Mouse (Mus musculus) midbrain, embryonic 12.5 days (tissue): ENCODE results near the gene Nsun4. TPM values are rescaled to one million over a fixed set of nuclear protein-coding genes. Genes with fewer than 3 reads are reported as not detected.

Experiments used
- ATAC-seq: fragments of 200-750 bp; cut with Nextera tagmentation; 2 replicates; pipeline ENCODE4 v1.8.0; 2017; ENCODE audit warnings: low read depth, moderate TSS enrichment, moderate library complexity; ENCODE audit not compliant: low FRiP score
- H3K27ac ChIP-seq: fragments of 300-500 bp; sonication (generic); replicated peaks from 2 replicates; pipeline ENCODE4 v1.5.1; 2016; ENCODE audit warnings: mild to moderate bottlenecking
- H3K27me3 ChIP-seq: fragments of 300-500 bp; sonication (generic); 2 replicates; pipeline ENCODE4 v1.6.1; 2016; ENCODE audit warnings: mild to moderate bottlenecking
- H3K36me3 ChIP-seq: fragments of 300-500 bp; sonication (generic); 2 replicates; pipeline ENCODE4 v1.6.1; 2016
- H3K4me1 ChIP-seq: fragments of 300-500 bp; sonication (generic); 2 replicates; pipeline ENCODE4 v1.6.1; 2016
- H3K4me2 ChIP-seq: fragments of 300-500 bp; sonication (generic); replicated peaks from 2 replicates; pipeline ENCODE4 v1.6.1; 2016; ENCODE audit warnings: mild to moderate bottlenecking, moderate library complexity
- H3K4me3 ChIP-seq: fragments of 300-500 bp; sonication (generic); 2 replicates; pipeline ENCODE4 v1.5.1; 2016; ENCODE audit warnings: mild to moderate bottlenecking
- H3K9ac ChIP-seq: fragments of 300-500 bp; sonication (generic); replicated peaks from 2 replicates; pipeline ENCODE4 v1.6.1; 2016; ENCODE audit warnings: mild to moderate bottlenecking, moderate library complexity
- H3K9me3 ChIP-seq: fragments of 300-500 bp; sonication (generic); 2 replicates; pipeline ENCODE4 v1.6.1; 2016; ENCODE audit warnings: mild to moderate bottlenecking
- WGBS: fragments of 180-500 bp; shearing (Covaris S2); methylation state at CpG from one replicate; pipeline ENCODE4 v1.1.7; 2016; 5-methylcytosine and 5-hydroxymethylcytosine counted together
- polyA plus RNA-seq: library from polyadenylated mRNA; unstranded; fragments of >200 nt; fragmentation: Nextera tagmentation; extraction: Ambion mirVana; gene quantifications from 2 replicates; pipeline ENCODE4 v1.2.1, GENCODE M21; 2016

Gene Nsun4
- polyA plus RNA-seq = 20.4 and 20.7 TPM in 2 replicates

- Histone ChIP-seq H3K9me3 (no peaks in the 10 kb centered on the region), H3K27me3 (no peaks in the 10 kb centered on the region), H3K4me1 (peaks cover 11% of the 10 kb centered on the region), H3K27ac (peak within 1 kb of the TSS; percentile 89), H3K9ac (peak within 1 kb of the TSS; percentile 63), H3K36me3 (peaks cover 5% of the 10 kb centered on the region; the same call in 1 of the 2 replicates), H3K4me3 (peak within 1 kb of the TSS; percentile 55), H3K4me2 (peak within 1 kb of the TSS; percentile 87)
- under 1% methylated on average over 35 of the region's 35 CpGs for WGBS
- peak; percentile 96 for ATAC-seq
These were observed at the start of gene Nsun4 for GRCm38 (mm10) chr4:116053399-116053961. Nsun4 (minus strand) TSS chr4:116053876.

GRCm38 (mm10) chr4:116100959-116101358 lies 47.3 kb upstream of the Nsun4 start:
- WGBS = 80% methylated on average over 7 of the region's 7 CpGs
- Histone ChIP-seq H3K27ac (no peak overlapping the region), H3K4me1 (no peaks in the 10 kb centered on the region), H3K27me3 (no peaks in the 10 kb centered on the region), H3K4me3 (no peak overlapping the region), H3K36me3 (peaks cover 88% of the 10 kb centered on the region), H3K9ac (no peak overlapping the region), H3K4me2 (no peak overlapping the region), H3K9me3 (no peaks in the 10 kb centered on the region)
- ATAC-seq = no peak

DNA sequence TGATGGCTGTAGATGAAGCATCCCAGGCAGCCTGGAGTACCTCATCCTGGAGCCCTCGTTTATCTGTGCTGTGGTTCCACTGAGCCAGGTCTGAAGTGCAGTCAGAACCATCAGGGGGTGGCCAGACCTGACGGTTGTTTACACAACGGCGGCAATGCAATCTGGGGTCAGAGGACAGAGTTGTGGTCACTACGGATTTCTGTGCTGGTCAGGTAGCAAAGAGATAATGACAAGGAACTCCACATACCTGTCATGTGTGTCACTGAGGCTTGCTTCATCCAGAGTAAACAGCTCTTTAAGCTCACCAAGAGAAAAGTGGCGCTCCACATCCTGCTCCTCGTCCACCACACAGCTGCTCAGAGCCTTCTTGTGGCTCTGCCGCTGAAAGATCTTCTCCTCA lies 43.5 kb upstream of the Nsun4 start:
- Histone ChIP-seq H3K9me3 (no peaks in the 10 kb centered on the region), H3K36me3 (peaks cover 94% of the 10 kb centered on the region), H3K4me3 (no peak overlapping the region), H3K27ac (no peak overlapping the region), H3K4me1 (no peaks in the 10 kb centered on the region), H3K4me2 (no peak overlapping the region), H3K27me3 (no peaks in the 10 kb centered on the region), H3K9ac (no peak overlapping the region)
- WGBS = 91% methylated on average over 8 of the region's 8 CpGs
- ATAC-seq = no peak

DNA sequence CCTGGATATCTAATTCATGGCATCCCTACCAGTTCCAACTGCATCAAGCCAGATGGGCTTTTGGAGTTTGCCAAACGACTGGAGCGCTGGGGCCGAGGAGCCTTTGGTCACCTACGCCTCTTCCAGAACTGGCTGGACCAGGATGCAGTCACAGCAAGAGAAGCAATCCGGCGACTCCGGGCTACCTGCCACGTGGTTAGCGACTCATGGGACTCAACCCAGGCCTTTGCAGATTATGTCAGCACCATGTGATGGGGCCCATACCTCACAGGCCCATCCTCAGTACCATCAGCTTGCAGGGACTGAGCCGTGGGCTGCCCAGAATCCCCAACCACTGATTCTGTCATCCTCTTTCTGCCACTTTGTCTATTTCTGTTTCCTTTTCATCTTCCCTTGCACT lies 42.6 kb upstream of the Nsun4 start:
- Histone ChIP-seq H3K27me3 (no peaks in the 10 kb centered on the region), H3K27ac (no peak overlapping the region), H3K4me1 (no peaks in the 10 kb centered on the region), H3K9me3 (no peaks in the 10 kb centered on the region), H3K36me3 (peaks cover 97% of the 10 kb centered on the region), H3K4me2 (no peak overlapping the region), H3K9ac (no peak overlapping the region), H3K4me3 (no peak overlapping the region)
- WGBS = 91% methylated on average over 10 of the region's 10 CpGs
- no peak for ATAC-seq

GRCm38 (mm10) chr4:116088510-116089249 lies 35.0 kb upstream of the Nsun4 start:
- no peak overlapping the region for H3K4me3 ChIP-seq
- no peaks in the 10 kb centered on the region for H3K27me3 ChIP-seq
- H3K4me2 ChIP-seq = no peak overlapping the region
- H3K27ac ChIP-seq = no peak overlapping the region
- no peak for ATAC-seq
- 88% methylated on average over 23 of the region's 23 CpGs for WGBS
- H3K4me1 ChIP-seq = no peaks in the 10 kb centered on the region
- H3K9me3 ChIP-seq = no peaks in the 10 kb centered on the region
- H3K36me3 ChIP-seq = peaks cover 92% of the 10 kb centered on the region
- H3K9ac ChIP-seq = no peak overlapping the region

- no peaks in the 10 kb centered on the region for H3K27me3 ChIP-seq
- H3K4me2 ChIP-seq = peak overlapping the region; percentile 95
- H3K9ac ChIP-seq = peak overlapping the region; percentile 94
- H3K36me3 ChIP-seq = peaks cover 26% of the 10 kb centered on the region
- H3K4me1 ChIP-seq = peaks cover 29% of the 10 kb centered on the region
- WGBS = 67% methylated on average over 3 of the region's 3 CpGs
- H3K9me3 ChIP-seq = no peaks in the 10 kb centered on the region
- H3K4me3 ChIP-seq = peak overlapping the region; percentile 74
- no peak for ATAC-seq
- peak overlapping the region; percentile 98; the same call in 1 of the 2 replicates for H3K27ac ChIP-seq
These were observed 23.8 kb upstream of the Nsun4 start for GRCm38 (mm10) chr4:116077240-116078095.

DNA sequence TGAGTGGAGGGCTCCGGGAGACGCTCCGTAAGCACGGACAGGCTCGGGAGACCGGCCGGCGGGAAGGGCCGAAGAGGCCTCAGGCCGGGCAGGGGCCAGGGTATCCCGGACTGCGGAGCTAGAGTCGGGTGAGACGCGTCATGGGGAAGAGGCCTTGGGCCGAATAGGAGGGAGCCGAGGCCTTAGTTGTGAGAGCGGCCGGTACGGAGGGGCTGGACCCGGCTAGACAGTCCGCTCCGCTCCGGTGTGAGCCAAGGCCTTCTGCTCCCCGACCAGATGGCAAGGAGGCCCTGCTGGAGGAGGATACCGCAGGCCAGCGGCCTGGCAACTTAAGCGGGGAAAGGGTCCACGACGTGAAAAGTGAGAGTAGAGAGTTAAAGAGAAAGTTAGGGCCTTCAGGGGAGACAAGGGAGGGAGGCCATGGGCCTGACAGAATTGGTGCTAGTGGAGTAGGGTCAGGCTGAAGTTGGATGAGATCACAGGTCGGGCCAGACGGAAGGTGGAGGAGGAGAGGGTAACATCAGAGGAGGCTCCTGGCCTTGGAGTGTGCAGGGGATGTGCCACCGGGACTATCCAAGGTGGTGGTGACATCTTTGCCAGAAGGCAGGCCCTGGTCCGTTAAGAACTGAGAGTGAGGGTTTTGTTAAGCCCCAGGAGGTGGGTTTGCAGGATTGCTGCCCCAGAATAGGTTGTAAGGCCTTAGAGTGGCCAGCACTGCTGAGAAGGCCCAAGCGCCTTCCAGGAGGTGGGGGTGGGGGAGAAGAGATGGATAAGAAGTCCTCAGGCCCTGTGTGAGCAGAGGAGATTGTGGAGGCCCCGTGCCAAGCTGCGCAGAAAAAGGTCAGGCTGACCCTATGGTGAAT lies 22.9 kb upstream of the Nsun4 start:
- Histone ChIP-seq H3K9ac (peak overlapping the region; percentile 94), H3K9me3 (no peaks in the 10 kb centered on the region), H3K4me1 (peaks cover 29% of the 10 kb centered on the region), H3K27me3 (no peaks in the 10 kb centered on the region), H3K27ac (peak overlapping the region; percentile 98), H3K4me3 (peak overlapping the region; percentile 74), H3K36me3 (peaks cover 25% of the 10 kb centered on the region), H3K4me2 (peak overlapping the region; percentile 95)
- WGBS = 2% methylated on average over 37 of the region's 37 CpGs
- ATAC-seq = peak; percentile 17

- no peaks in the 10 kb centered on the region for H3K9me3 ChIP-seq
- H3K9ac ChIP-seq = peak overlapping the region; percentile 94
- under 1% methylated on average over 61 of the region's 77 CpGs for WGBS
- H3K4me2 ChIP-seq = peak overlapping the region; percentile 95
- H3K36me3 ChIP-seq = peaks cover 17% of the 10 kb centered on the region
- peaks cover 29% of the 10 kb centered on the region for H3K4me1 ChIP-seq
- no peaks in the 10 kb centered on the region for H3K27me3 ChIP-seq
- H3K27ac ChIP-seq = peak overlapping the region; percentile 98
- peak; percentile 80 for ATAC-seq
- peak overlapping the region; percentile 74 for H3K4me3 ChIP-seq
These were observed 22.1 kb upstream of the Nsun4 start for GRCm38 (mm10) chr4:116075631-116076368.

- H3K9ac ChIP-seq = peak within 1 kb of the TSS; percentile 94
- peak; percentile 93 for ATAC-seq
- peaks cover 14% of the 10 kb centered on the region for H3K36me3 ChIP-seq
- peak within 1 kb of the TSS; percentile 74 for H3K4me3 ChIP-seq
- H3K4me1 ChIP-seq = peaks cover 29% of the 10 kb centered on the region
- H3K27me3 ChIP-seq = no peaks in the 10 kb centered on the region
- no peaks in the 10 kb centered on the region for H3K9me3 ChIP-seq
- under 1% methylated on average over 55 of the region's 55 CpGs for WGBS
- peak within 1 kb of the TSS; percentile 98 for H3K27ac ChIP-seq
- peak within 1 kb of the TSS; percentile 95 for H3K4me2 ChIP-seq
These were observed 21.4 kb upstream of the Nsun4 start, which contains the start of the genes Uqcrh and Lrrc41 for GRCm38 (mm10) chr4:116074861-116075620. Uqcrh (minus strand) TSS chr4:116075071. Lrrc41 (plus strand) TSS chr4:116075269.

GRCm38 (mm10) chr4:116074145-116074675 lies 20.5 kb upstream of the Nsun4 start:
- Histone ChIP-seq H3K9ac (peak overlapping the region; percentile 94), H3K4me3 (peak overlapping the region; percentile 74), H3K9me3 (no peaks in the 10 kb centered on the region), H3K27ac (no peak overlapping the region), H3K4me1 (peaks cover 29% of the 10 kb centered on the region), H3K36me3 (peaks cover 14% of the 10 kb centered on the region), H3K27me3 (no peaks in the 10 kb centered on the region), H3K4me2 (peak overlapping the region; percentile 95)
- WGBS = 3% methylated on average over 8 of the region's 8 CpGs
- no peak for ATAC-seq
